Mouse (Mus musculus) gonadal fat pad, adult 2 months (tissue): ENCODE data around the gene Fancf. TPM values are rescaled to one million over a fixed set of nuclear protein-coding genes. Genes with fewer than 3 reads are reported as not detected.

Experiments
- DNase-seq: peaks from one replicate; pipeline ENCODE4 v3.0.0-alpha.2; 2012; ENCODE audit warnings: low read depth
- polyA plus RNA-seq: library from polyadenylated mRNA; depleted of rRNA; stranded (reverse); fragments of >200 nt; gene quantifications from 2 replicates; pipeline ENCODE4 v1.2.3, GENCODE M21; 2012; rRNA removed

Fancf gene
- polyA plus RNA-seq, 1 experiment, result 4.3 TPM

DNA sequence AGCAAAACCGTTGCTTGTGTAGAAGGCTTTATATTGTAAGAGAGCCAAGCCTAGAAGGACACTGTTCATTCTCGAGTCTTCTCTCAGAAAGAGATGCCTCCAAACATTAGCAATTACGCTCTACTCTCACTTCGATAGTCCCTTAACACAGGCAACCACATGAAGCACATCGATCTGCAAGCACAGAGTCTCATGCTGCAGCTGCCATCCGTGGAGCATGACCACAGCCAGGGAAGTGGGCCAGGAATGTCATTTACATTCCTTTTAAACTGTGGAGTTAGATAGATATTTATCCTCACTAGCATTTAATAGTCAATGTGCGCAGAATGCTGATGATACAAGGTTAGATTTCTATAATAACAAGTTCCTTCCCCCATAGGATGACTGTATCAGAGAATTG is 21.6 kb downstream of the Fancf start:
- no peak for DNase-seq

GRCm38 (mm10) chr7:51831917-51832316 is 30.1 kb downstream of the Fancf start:
- no peak for DNase-seq

- no peak for DNase-seq
These were observed 38.3 kb downstream of the Fancf start for GRCm38 (mm10) chr7:51823562-51824338.

GRCm38 (mm10) chr7:51821467-51821866 is 40.6 kb downstream of the Fancf start:
- no peak for DNase-seq

GRCm38 (mm10) chr7:51819891-51820290 is 42.2 kb downstream of the Fancf start:
- no peak for DNase-seq

DNA sequence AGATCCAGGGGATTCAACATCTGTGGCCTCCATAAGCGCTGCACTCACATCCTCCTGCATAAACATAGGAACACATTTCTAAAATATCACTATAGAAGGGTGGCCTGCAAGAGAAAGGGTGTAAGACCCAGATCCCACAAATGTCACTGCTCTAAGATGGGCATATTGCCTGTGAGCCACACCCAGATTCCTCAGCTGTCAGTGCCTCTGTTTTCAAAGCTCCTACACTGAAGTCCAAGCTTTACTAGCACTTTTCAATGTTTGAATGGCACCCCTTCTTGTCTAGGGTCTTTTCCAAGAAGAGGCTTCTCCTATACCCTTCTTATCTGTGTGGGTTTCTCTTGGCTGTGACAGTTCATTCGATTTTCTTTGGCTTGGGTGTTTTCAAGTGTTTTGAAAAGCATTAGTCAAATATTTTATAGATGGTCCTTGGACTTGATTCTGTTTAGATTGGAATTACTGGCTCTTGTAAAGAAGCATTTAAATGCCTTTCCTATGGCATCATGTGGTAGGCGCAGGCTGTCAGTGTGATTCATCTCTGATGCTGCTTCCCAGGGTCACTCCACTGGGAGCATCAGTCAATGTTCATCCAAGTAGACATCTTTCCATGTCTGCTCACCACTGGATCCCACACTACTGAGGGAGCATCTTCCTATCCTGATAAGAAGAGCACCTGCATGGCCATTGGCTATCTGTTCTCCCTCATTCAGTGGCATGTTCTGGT is 43.7 kb downstream of the Fancf start:
- DNase-seq, result no peak

DNA sequence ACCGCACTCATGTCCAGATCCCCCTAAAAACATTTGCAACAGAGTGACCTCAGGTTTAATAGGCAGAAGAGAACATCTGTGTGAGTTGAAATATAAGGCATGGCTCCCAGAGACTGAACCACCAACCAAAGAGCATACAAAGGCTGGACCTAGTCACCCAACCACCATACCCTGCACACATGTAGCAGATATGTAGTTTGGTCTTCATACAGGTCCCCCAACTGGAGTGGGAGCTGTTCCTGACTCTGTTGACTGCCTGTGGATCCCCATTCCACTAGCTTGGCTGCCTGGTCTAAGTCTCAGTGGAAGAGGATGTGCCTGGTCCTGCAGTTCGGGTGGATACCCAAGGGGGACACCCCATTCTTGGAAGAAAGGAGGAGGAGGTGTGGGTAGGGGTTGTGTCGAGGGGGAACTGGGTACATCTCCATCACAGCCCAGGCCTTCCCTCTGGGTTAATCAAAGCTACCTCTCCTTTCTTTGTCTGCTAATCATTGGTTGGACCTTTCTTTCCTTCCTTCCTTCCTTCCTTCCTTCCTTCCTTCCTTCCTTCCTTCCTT is 45.7 kb downstream of the Fancf start:
- no peak for DNase-seq

DNA sequence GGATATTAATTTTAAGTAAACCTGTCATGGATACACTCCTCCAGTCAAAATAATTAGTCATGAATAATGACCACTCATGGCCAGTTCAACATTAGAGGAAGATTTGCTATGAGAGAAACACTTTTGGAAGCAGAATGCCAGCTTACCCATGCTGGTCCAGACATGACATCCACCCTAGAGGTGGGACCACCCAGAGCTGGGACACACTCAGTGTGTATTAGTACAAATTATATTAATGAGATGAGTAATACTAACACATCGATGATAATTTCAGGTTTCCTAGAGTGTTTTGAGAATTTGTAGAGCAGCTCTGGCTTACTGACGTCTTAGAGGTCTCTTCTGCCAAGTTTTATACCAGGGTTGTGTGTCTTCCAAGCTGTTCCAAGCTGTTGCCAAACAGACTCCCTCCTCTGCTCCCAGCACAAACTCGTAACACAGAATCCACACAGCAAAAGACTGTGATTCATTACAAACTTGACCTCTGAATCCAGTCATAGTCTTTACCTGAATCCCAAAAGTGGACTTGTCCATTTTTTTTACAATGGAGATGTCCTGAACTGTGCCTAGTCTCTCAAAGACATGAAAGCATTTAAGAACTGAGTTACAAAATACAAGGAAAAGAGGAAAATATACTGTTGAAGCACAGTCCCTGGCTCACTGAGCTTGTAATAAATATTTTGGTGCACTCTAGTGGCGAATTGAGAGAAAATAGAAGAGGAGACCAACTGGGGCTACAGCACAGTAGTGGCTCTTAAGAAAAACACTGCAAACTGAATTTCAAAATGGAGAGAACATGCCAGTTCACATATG is 46.4 kb downstream of the Fancf start:
- DNase-seq, result no peak

Other genes with a start within 250 kb of the Fancf start
- 0.14 and 0.22 TPM in 2 replicates for gene Slc17a6, start 240.3 kb downstream of the Fancf start, polyA plus RNA-seq
- 2.6 and 3.3 TPM in 2 replicates for gene Gas2, start 252 bp downstream of the Fancf start, polyA plus RNA-seq
- 6.9 and 8.3 TPM in 2 replicates for gene Svip, start 143.8 kb upstream of the Fancf start, polyA plus RNA-seq
- 0.49 and 2.8 TPM in 2 replicates for gene 1700015G11Rik, start 153.5 kb upstream of the Fancf start, polyA plus RNA-seq